Mouse (Mus musculus): ENCODE measurements around the gene Ankrd52. TPM values are rescaled to one million over a fixed set of nuclear protein-coding genes. Genes with fewer than 3 reads are reported as not detected.

The Ankrd52 gene
- total and polyA plus RNA-seq, 3 experiments, result 29.2 to 47.5 (median 41.8) TPM

DNA sequence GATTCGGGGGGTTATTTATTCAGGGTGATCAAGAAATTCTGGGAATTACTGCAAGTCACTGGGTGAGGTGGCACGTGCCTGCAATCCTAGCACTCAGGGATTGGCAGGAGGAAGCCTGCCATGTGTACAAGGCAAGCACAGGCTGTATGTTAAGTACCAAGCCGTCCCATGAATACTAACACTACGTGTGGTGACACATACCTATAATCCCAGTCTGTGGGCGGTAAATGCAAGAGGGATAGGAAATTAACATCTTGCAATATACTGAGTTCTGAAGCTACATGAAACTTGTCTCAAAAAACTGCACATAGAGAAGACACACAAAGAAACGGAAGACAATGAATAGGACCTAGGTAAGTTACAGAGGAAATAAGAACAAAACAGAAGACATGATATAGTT, 74.1 kb downstream of the Ankrd52 start:
- peaks cover 2% of the 10 kb centered on the region; the same call in 1 of the 2 replicates for H3K4me1 ChIP-seq (ENCODE audit: control insufficient read depth, insufficient read depth, low read length)
- no peaks in the 10 kb centered on the region for H3K36me3 ChIP-seq (ENCODE audit: control insufficient read depth, insufficient read depth, low read length)
- intact Hi-C loops (cut with DNase I), result no loop called here
- no peak overlapping the region for H3K9ac ChIP-seq (ENCODE audit: low read depth, low read length)
- DNase-seq, result no peak
- H3K79me2 ChIP-seq (replicated peaks; ENCODE audit: control insufficient read depth, insufficient read depth, low read length), result no peaks in the 10 kb centered on the region
- WGBS, result 77% methylated on average over 6 of the region's 6 CpGs
- no peaks in the 10 kb centered on the region for H3K27me3 ChIP-seq (ENCODE audit: control insufficient read depth, insufficient read depth, low read length)
- H3K4me3 ChIP-seq, result no peak overlapping the region
- H3K27ac ChIP-seq, result no peak overlapping the region
- TF ChIP-seq CTCF (IDR thresholded peaks at IDR 0.05) (no peak), EP300 (IDR thresholded peaks at IDR 0.05; ENCODE audit: insufficient read depth, low read depth, low read length) (no peak), POLR2A (IDR thresholded peaks at IDR 0.05; ENCODE audit: insufficient read depth, low read depth, low read length) (no peak)

DNA sequence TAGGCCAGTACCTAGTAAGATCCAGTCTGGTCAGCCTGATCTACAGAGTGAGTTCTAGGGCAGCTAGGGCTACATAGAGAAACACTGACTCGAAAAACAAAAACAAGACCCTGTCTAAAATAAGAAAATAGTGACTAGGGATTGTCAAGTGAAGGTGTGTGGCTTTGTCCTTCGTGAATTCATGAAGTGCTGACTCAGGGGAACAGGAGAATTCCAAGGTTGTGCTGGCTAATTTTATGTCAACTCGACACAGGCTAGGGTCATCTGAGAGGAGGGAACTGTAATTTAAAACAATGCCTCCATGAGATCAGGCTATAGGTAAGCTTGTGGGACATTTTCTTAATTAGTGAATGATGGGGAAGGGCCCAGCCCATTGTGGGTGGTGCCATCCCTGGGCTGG, 77.6 kb downstream of the Ankrd52 start:
- no peak overlapping the region for H3K27ac ChIP-seq
- H3K27me3 ChIP-seq (ENCODE audit: control insufficient read depth, insufficient read depth, low read length), result no peaks in the 10 kb centered on the region
- no peak overlapping the region for H3K9ac ChIP-seq (ENCODE audit: low read depth, low read length)
- 76% methylated on average over 3 of the region's 3 CpGs for WGBS
- no peaks in the 10 kb centered on the region for H3K79me2 ChIP-seq (replicated peaks; ENCODE audit: control insufficient read depth, insufficient read depth, low read length)
- H3K36me3 ChIP-seq (ENCODE audit: control insufficient read depth, insufficient read depth, low read length), result no peaks in the 10 kb centered on the region
- peaks cover 2% of the 10 kb centered on the region; the same call in 1 of the 2 replicates for H3K4me1 ChIP-seq (ENCODE audit: control insufficient read depth, insufficient read depth, low read length)
- intact Hi-C loops (cut with DNase I), result no loop called here
- TF ChIP-seq POLR2A (IDR thresholded peaks at IDR 0.05; ENCODE audit: insufficient read depth, low read depth, low read length) (no peak), CTCF (IDR thresholded peaks at IDR 0.05) (no peak), EP300 (IDR thresholded peaks at IDR 0.05; ENCODE audit: insufficient read depth, low read depth, low read length) (no peak)
- H3K4me3 ChIP-seq, result no peak overlapping the region
- no peak for DNase-seq

DNA sequence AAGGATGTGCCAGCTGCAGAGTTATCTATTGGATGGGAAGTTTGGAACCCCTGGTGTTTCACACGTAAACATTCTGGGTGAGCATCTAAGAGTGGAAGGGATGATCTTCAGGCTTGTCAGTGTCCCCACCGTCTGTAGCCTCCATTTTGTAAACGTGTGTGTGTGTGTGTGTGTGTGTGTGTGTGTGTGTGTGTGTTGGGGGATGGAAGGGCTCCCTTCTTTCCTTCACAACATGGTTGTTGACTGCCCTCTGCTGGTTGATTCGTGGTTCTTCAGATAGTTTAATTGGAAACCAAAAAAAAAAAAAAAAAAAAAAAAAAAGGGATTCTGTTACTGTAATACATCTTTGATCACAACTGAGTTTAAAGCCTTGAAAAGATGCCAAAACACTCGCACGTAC, 78.4 kb downstream of the Ankrd52 start:
- Histone ChIP-seq H3K79me2 (replicated peaks; ENCODE audit: control insufficient read depth, insufficient read depth, low read length) (no peaks in the 10 kb centered on the region), H3K9ac (ENCODE audit: low read depth, low read length) (peak overlapping the region; percentile 3; the same call in 1 of the 2 replicates)
- TF ChIP-seq CTCF (IDR thresholded peaks at IDR 0.05) (peak; percentile 70), POLR2A (IDR thresholded peaks at IDR 0.05; ENCODE audit: insufficient read depth, low read depth, low read length) (no peak), EP300 (IDR thresholded peaks at IDR 0.05; ENCODE audit: insufficient read depth, low read depth, low read length) (peak; percentile 82; the same call in 1 of the 2 replicates)

DNA sequence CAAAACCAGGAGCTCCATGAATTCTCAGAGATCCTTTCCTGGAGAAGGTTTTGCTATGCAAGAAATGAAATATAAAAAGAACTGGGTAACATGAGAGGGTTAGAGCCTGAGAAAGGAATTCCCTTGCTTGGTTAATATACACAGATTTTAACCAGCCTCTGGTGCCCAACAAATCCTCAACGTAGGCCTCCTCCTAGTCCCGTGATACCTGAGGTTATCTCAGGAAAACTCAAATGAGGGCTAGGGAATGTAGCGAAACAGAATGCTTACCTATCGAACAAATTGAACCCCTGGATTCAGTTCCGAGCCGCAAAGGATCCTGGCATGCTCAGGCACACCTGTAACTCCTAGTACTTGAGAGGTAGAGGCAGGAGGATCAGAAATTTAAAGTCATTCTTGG, 80.8 kb downstream of the Ankrd52 start:
- H3K79me2 ChIP-seq (replicated peaks; ENCODE audit: control insufficient read depth, insufficient read depth, low read length), result no peaks in the 10 kb centered on the region
- H3K27me3 ChIP-seq (ENCODE audit: control insufficient read depth, insufficient read depth, low read length), result no peaks in the 10 kb centered on the region
- no peak overlapping the region for H3K27ac ChIP-seq
- peaks cover 2% of the 10 kb centered on the region for H3K36me3 ChIP-seq (ENCODE audit: control insufficient read depth, insufficient read depth, low read length)
- no peak overlapping the region for H3K4me3 ChIP-seq
- WGBS, result 93% methylated on average over 6 of the region's 6 CpGs
- H3K9ac ChIP-seq (ENCODE audit: low read depth, low read length), result no peak overlapping the region
- no peak for TF ChIP-seq POLR2A (IDR thresholded peaks at IDR 0.05; ENCODE audit: insufficient read depth, low read depth, low read length)
- TF ChIP-seq CTCF (IDR thresholded peaks at IDR 0.05), result no peak
- no peak for TF ChIP-seq EP300 (IDR thresholded peaks at IDR 0.05; ENCODE audit: insufficient read depth, low read depth, low read length)
- intact Hi-C loops (cut with DNase I), result loop anchor here (2.0 to 5.0 kb wide), 2 partner anchors 81 to 95 kb away; partner anchors contain the start of gene Ankrd52
- no peak for DNase-seq
- peaks cover 5% of the 10 kb centered on the region for H3K4me1 ChIP-seq (ENCODE audit: control insufficient read depth, insufficient read depth, low read length)

More for the DNA sequence above, 78.4 kb downstream of the Ankrd52 start:
- intact Hi-C loops (cut with DNase I), result loop anchor here (1.0 to 5.0 kb wide), 3 partner anchors 45 to 120 kb away; no protein-coding TSS in a partner anchor
- no peak overlapping the region for H3K27ac ChIP-seq
- peaks cover 4% of the 10 kb centered on the region for H3K4me1 ChIP-seq (ENCODE audit: control insufficient read depth, insufficient read depth, low read length)
- 3% methylated on average over 6 of the region's 6 CpGs for WGBS
- no peak overlapping the region for H3K4me3 ChIP-seq
- peak; percentile 55 to 58 for DNase-seq
- H3K27me3 ChIP-seq (ENCODE audit: control insufficient read depth, insufficient read depth, low read length), result no peaks in the 10 kb centered on the region
- no peaks in the 10 kb centered on the region for H3K36me3 ChIP-seq (ENCODE audit: control insufficient read depth, insufficient read depth, low read length)

Small RNA genes within 50 kb of the gene (microRNA-seq; reads per million reads assigned to microRNA genes)
- gene Gm25361, result 0 reads per million in 2 experiments
- 0 reads per million in 2 experiments for gene Gm26308
- 0 reads per million in 2 experiments for gene Mir6914
- gene Mir6915, result 1.7 to 1.9 reads per million in 2 experiments
- gene Mir8105, result 0.77 to 1.7 reads per million in 2 experiments

Other genes starting within 250 kb of the Ankrd52 start
- 10 to 100 TPM; 91.9 to 94.7 TPM for gene Rbms2, start 196.8 kb upstream of the Ankrd52 start, total RNA-seq (2021)
- gene Rbms2, start 196.8 kb upstream of the Ankrd52 start, polyA plus RNA-seq (2012; rRNA removed), result 98.4 and 108 TPM in 2 replicates
- gene Gls2, start 182.7 kb upstream of the Ankrd52 start, total RNA-seq (2021), result under 1 TPM; 0.75 to 0.78 TPM
- 1.00 and 1.4 TPM in 2 replicates for gene Gls2, start 182.7 kb upstream of the Ankrd52 start, polyA plus RNA-seq (2012; rRNA removed)
- gene Spryd4, start 165.3 kb upstream of the Ankrd52 start, total RNA-seq (2021), result 10 to 100 TPM; 35.0 to 37.5 TPM
- gene Spryd4, start 165.3 kb upstream of the Ankrd52 start, polyA plus RNA-seq (2012; rRNA removed), result 32.1 and 48.4 TPM in 2 replicates
- not detected for gene Mip, start 151.3 kb upstream of the Ankrd52 start, total RNA-seq (2021)
- gene Mip, start 151.3 kb upstream of the Ankrd52 start, polyA plus RNA-seq (2012; rRNA removed), result not detected in 2 replicates
- 1 to 10 TPM; 6.5 to 7.6 TPM for gene Timeless, start 145.1 kb upstream of the Ankrd52 start, total RNA-seq (2021)
- gene Timeless, start 145.1 kb upstream of the Ankrd52 start, polyA plus RNA-seq (2012; rRNA removed), result 5.7 and 9.6 TPM in 2 replicates
- gene Apon, start 123.0 kb upstream of the Ankrd52 start, total RNA-seq (2021), result not detected
- gene Apon, start 123.0 kb upstream of the Ankrd52 start, polyA plus RNA-seq (2012; rRNA removed), result 0.18 TPM in 1 of 2 replicates, not detected in the other
- gene Apof, start 108.4 kb upstream of the Ankrd52 start, total RNA-seq (2021), result not detected
- 0.18 TPM in 1 of 2 replicates, not detected in the other for gene Apof, start 108.4 kb upstream of the Ankrd52 start, polyA plus RNA-seq (2012; rRNA removed)
- gene Stat2, start 106.6 kb upstream of the Ankrd52 start, total RNA-seq (2021), result 10 to 100 TPM in 1 of 2 experiments, 1 to 10 TPM in 1; 7.3 to 12.2 TPM
- gene Stat2, start 106.6 kb upstream of the Ankrd52 start, polyA plus RNA-seq (2012; rRNA removed), result 11.0 and 17.5 TPM in 2 replicates
- under 1 TPM in 1 of 2 experiments, not detected in 1; 0.16 TPM for gene Il23a, start 78.4 kb upstream of the Ankrd52 start, total RNA-seq (2021)
- gene Il23a, start 78.4 kb upstream of the Ankrd52 start, polyA plus RNA-seq (2012; rRNA removed), result 0.12 TPM in 1 of 2 replicates, not detected in the other
- 1 to 10 TPM; 6.5 to 6.9 TPM for gene Pan2, start 73.8 kb upstream of the Ankrd52 start, total RNA-seq (2021)
- 15.2 and 19.8 TPM in 2 replicates for gene Pan2, start 73.8 kb upstream of the Ankrd52 start, polyA plus RNA-seq (2012; rRNA removed)
- gene Cnpy2, start 54.7 kb upstream of the Ankrd52 start, total RNA-seq (2021), result 10 to 100 TPM; 58.9 to 65.3 TPM
- gene Cnpy2, start 54.7 kb upstream of the Ankrd52 start, polyA plus RNA-seq (2012; rRNA removed), result 27.8 and 48.0 TPM in 2 replicates
- 1,000 to 10,000 TPM in 1 of 2 experiments, 100 to 1,000 TPM in 1; 947 to 1,091 TPM for gene Cs, start 39.4 kb upstream of the Ankrd52 start, total RNA-seq (2021)
- gene Cs, start 39.4 kb upstream of the Ankrd52 start, polyA plus RNA-seq (2012; rRNA removed), result 1,148 and 1,658 TPM in 2 replicates
- 100 to 1,000 TPM; 332 to 391 TPM for gene Coq10a, start 8.1 kb upstream of the Ankrd52 start, total RNA-seq (2021)
- gene Coq10a, start 8.1 kb upstream of the Ankrd52 start, polyA plus RNA-seq (2012; rRNA removed), result 356 and 500 TPM in 2 replicates
- gene Slc39a5, start 24.1 kb downstream of the Ankrd52 start, total RNA-seq (2021), result not detected
- not detected in 2 replicates for gene Slc39a5, start 24.1 kb downstream of the Ankrd52 start, polyA plus RNA-seq (2012; rRNA removed)
- gene Nabp2, start 34.4 kb downstream of the Ankrd52 start, total RNA-seq (2021), result 10 to 100 TPM; 45.2 to 48.2 TPM
- 25.0 and 25.1 TPM in 2 replicates for gene Nabp2, start 34.4 kb downstream of the Ankrd52 start, polyA plus RNA-seq (2012; rRNA removed)
- 10 to 100 TPM; 15.8 to 16.9 TPM for gene Rnf41, start 34.5 kb downstream of the Ankrd52 start, total RNA-seq (2021)
- 12.5 and 17.8 TPM in 2 replicates for gene Rnf41, start 34.5 kb downstream of the Ankrd52 start, polyA plus RNA-seq (2012; rRNA removed)
- 10 to 100 TPM; 75.5 to 77.6 TPM for gene Smarcc2, start 82.1 kb downstream of the Ankrd52 start, total RNA-seq (2021)
- gene Smarcc2, start 82.1 kb downstream of the Ankrd52 start, polyA plus RNA-seq (2012; rRNA removed), result 49.1 and 61.1 TPM in 2 replicates
- gene Myl6, start 117.0 kb downstream of the Ankrd52 start, total RNA-seq (2021), result 100 to 1,000 TPM; 242 to 302 TPM
- gene Myl6, start 117.0 kb downstream of the Ankrd52 start, polyA plus RNA-seq (2012; rRNA removed), result 379 and 468 TPM in 2 replicates
- 1 to 10 TPM; 3.5 to 3.8 TPM for gene Myl6b, start 121.6 kb downstream of the Ankrd52 start, total RNA-seq (2021)
- 2.9 and 4.1 TPM in 2 replicates for gene Myl6b, start 121.6 kb downstream of the Ankrd52 start, polyA plus RNA-seq (2012; rRNA removed)
- gene Esyt1, start 148.8 kb downstream of the Ankrd52 start, total RNA-seq (2021), result 10 to 100 TPM; 16.4 to 17.9 TPM
- gene Esyt1, start 148.8 kb downstream of the Ankrd52 start, polyA plus RNA-seq (2012; rRNA removed), result 23.6 and 24.7 TPM in 2 replicates
- 1 to 10 TPM; 7.5 to 7.6 TPM for gene Zc3h10, start 170.7 kb downstream of the Ankrd52 start, total RNA-seq (2021)
- gene Zc3h10, start 170.7 kb downstream of the Ankrd52 start, polyA plus RNA-seq (2012; rRNA removed), result 6.6 and 6.8 TPM in 2 replicates
- 1,000 to 10,000 TPM; 1,453 to 1,598 TPM for gene Rpl41, start 172.2 kb downstream of the Ankrd52 start, total RNA-seq (2021)
- gene Rpl41, start 172.2 kb downstream of the Ankrd52 start, polyA plus RNA-seq (2012; rRNA removed), result 853 and 867 TPM in 2 replicates
- 10 to 100 TPM; 39.4 to 44.2 TPM for gene Pa2g4, start 188.9 kb downstream of the Ankrd52 start, total RNA-seq (2021)
- 19.5 and 35.6 TPM in 2 replicates for gene Pa2g4, start 188.9 kb downstream of the Ankrd52 start, polyA plus RNA-seq (2012; rRNA removed)
- gene Erbb3, start 212.5 kb downstream of the Ankrd52 start, total RNA-seq (2021), result 1 to 10 TPM; 6.3 to 8.2 TPM
- gene Erbb3, start 212.5 kb downstream of the Ankrd52 start, polyA plus RNA-seq (2012; rRNA removed), result 5.5 and 7.7 TPM in 2 replicates
- 100 to 1,000 TPM; 229 to 279 TPM for gene Rps26, start 249.6 kb downstream of the Ankrd52 start, total RNA-seq (2021)
- gene Rps26, start 249.6 kb downstream of the Ankrd52 start, polyA plus RNA-seq (2012; rRNA removed), result 315 and 337 TPM in 2 replicates

Data from heart, adult 2 months (tissue).